Mouse (Mus musculus) hindbrain, embryonic 14.5 days (tissue): Measurements from ENCODE around the gene Papolb. TPM values are rescaled to one million over a fixed set of nuclear protein-coding genes. Genes with fewer than 3 reads are reported as not detected.

Source experiments
- ATAC-seq: fragments of 200-750 bp; cut with Nextera tagmentation; 2 replicates; pipeline ENCODE4 v1.8.0; 2017; ENCODE audit warnings: moderate number of reproducible peaks, mild to moderate bottlenecking, moderate TSS enrichment, moderate library complexity; ENCODE audit not compliant: low FRiP score
- DNase-seq: peaks from one replicate; pipeline ENCODE4 v3.0.0-alpha.2; 2015; ENCODE audit warnings: low spot score
- H3K27ac ChIP-seq: fragments of 300-500 bp; sonication (generic); 2 replicates; pipeline ENCODE4 v1.5.1; 2014; ENCODE audit warnings: mild to moderate bottlenecking, moderate library complexity
- H3K27me3 ChIP-seq: fragments of 300-500 bp; sonication (generic); 2 replicates; pipeline ENCODE4 v1.6.1; 2014; ENCODE audit warnings: mild to moderate bottlenecking, low read length, mixed read lengths; ENCODE audit not compliant: control insufficient read depth, insufficient read depth
- H3K36me3 ChIP-seq: fragments of 300-500 bp; sonication (generic); replicated peaks from 2 replicates; pipeline ENCODE4 v1.6.1; 2014; ENCODE audit not compliant: control insufficient read depth, insufficient read depth
- H3K4me1 ChIP-seq: fragments of 300-500 bp; sonication (generic); replicated peaks from 2 replicates; pipeline ENCODE4 v1.6.1; 2014; ENCODE audit warnings: antibody characterized with exemption, low read length, mixed read lengths; ENCODE audit not compliant: control insufficient read depth, insufficient read depth
- H3K4me2 ChIP-seq: fragments of 300-500 bp; sonication (generic); replicated peaks from 2 replicates; pipeline ENCODE4 v1.6.1; 2014; ENCODE audit warnings: mild to moderate bottlenecking, moderate library complexity
- H3K4me3 ChIP-seq: fragments of 300-500 bp; sonication (generic); replicated peaks from 2 replicates; pipeline ENCODE4 v1.5.1; 2014; ENCODE audit warnings: mild to moderate bottlenecking, low read length
- H3K9ac ChIP-seq: fragments of 300-500 bp; sonication (generic); 2 replicates; pipeline ENCODE4 v1.6.1; 2014
- H3K9me3 ChIP-seq: fragments of 300-500 bp; sonication (generic); 2 replicates; pipeline ENCODE4 v1.6.1; 2016; ENCODE audit warnings: low read length; ENCODE audit not compliant: control insufficient read depth
- whole genome bisulfite sequencing: fragments of 180-500 bp; shearing (Covaris S2); extraction: QIAGEN DNeasy Blood & Tissue Kit; methylation state at CpG from one replicate; pipeline ENCODE4 v1.1.7; 2014; 5-methylcytosine and 5-hydroxymethylcytosine counted together
- polyA plus RNA-seq: library from polyadenylated mRNA; unstranded; fragments of >200 nt; fragmentation: Nextera tagmentation; extraction: Ambion mirVana; gene quantifications from 2 replicates; pipeline ENCODE4 v1.2.1, GENCODE M21; 2014

Gene Papolb
- polyA plus RNA-seq, 1 experiment from 2014 or later = 0.25 TPM

GRCm38 (mm10) chr5:142550706-142551652, 21.1 kb upstream of the Papolb start, which contains the start of gene Radil:
Gene Radil, minus strand, starts transcription at chr5:142551098.
- Histone ChIP-seq H3K27me3 (no peaks in the 10 kb centered on the region), H3K9me3 (no peaks in the 10 kb centered on the region), H3K36me3 (no peaks in the 10 kb centered on the region), H3K4me2 (peak within 1 kb of the TSS; percentile 82), H3K4me3 (peak within 1 kb of the TSS; percentile 49), H3K9ac (peak within 1 kb of the TSS; percentile 64), H3K27ac (peak within 1 kb of the TSS; percentile 60), H3K4me1 (peaks cover 9% of the 10 kb centered on the region; the same call in 1 of the 2 replicates)
- DNase-seq (peak; percentile 97), ATAC-seq (peak; percentile 93)
- 3% methylated on average over 68 of the region's 80 CpGs for WGBS

GRCm38 (mm10) chr5:142549961-142550705, 20.3 kb upstream of the Papolb start:
- Histone ChIP-seq H3K9me3 (no peaks in the 10 kb centered on the region), H3K9ac (peak overlapping the region; percentile 64), H3K27me3 (no peaks in the 10 kb centered on the region), H3K4me1 (peaks cover 9% of the 10 kb centered on the region; the same call in 1 of the 2 replicates), H3K4me2 (peak overlapping the region; percentile 82), H3K27ac (peak overlapping the region; percentile 60; the same call in 1 of the 2 replicates), H3K36me3 (no peaks in the 10 kb centered on the region), H3K4me3 (peak overlapping the region; percentile 49)
- under 1% methylated on average over 31 of the region's 31 CpGs for WGBS
- ATAC-seq = peak; percentile 14
- DNase-seq = peak; percentile 55

- Histone ChIP-seq H3K4me2 (peak overlapping the region; percentile 82), H3K27me3 (no peaks in the 10 kb centered on the region), H3K9ac (0 out of 2 replicates have a peak overlapping the region, but pooled peaks have one; percentile 64), H3K36me3 (no peaks in the 10 kb centered on the region), H3K4me3 (0 out of 2 replicates have a peak overlapping the region, but pooled peaks have one; percentile 49), H3K27ac (no peak overlapping the region), H3K4me1 (peaks cover 9% of the 10 kb centered on the region; the same call in 1 of the 2 replicates), H3K9me3 (no peaks in the 10 kb centered on the region)
- ATAC-seq (no peak), DNase-seq (no peak)
- WGBS = 45% methylated on average over 9 of the region's 9 CpGs
Measured at GRCm38 (mm10) chr5:142549441-142549840, 19.6 kb upstream of the Papolb start.

GRCm38 (mm10) chr5:142547066-142547465, 17.2 kb upstream of the Papolb start:
- peaks cover 9% of the 10 kb centered on the region; the same call in 1 of the 2 replicates for H3K4me1 ChIP-seq
- no peaks in the 10 kb centered on the region for H3K27me3 ChIP-seq
- H3K4me2 ChIP-seq = no peak overlapping the region
- DNase-seq (no peak), ATAC-seq (no peak)
- H3K36me3 ChIP-seq = 0 out of 2 replicates have a peak, but pooled peaks cover 8% of the 10 kb centered on the region
- no peaks in the 10 kb centered on the region for H3K9me3 ChIP-seq
- no peak overlapping the region for H3K4me3 ChIP-seq
- H3K27ac ChIP-seq = no peak overlapping the region
- no peak overlapping the region for H3K9ac ChIP-seq
- 74% methylated on average over 3 of the region's 3 CpGs for WGBS

- Histone ChIP-seq H3K9ac (no peak overlapping the region), H3K27me3 (no peaks in the 10 kb centered on the region), H3K9me3 (no peaks in the 10 kb centered on the region), H3K27ac (no peak overlapping the region), H3K4me1 (peaks cover 9% of the 10 kb centered on the region; the same call in 1 of the 2 replicates), H3K36me3 (0 out of 2 replicates have a peak, but pooled peaks cover 8% of the 10 kb centered on the region), H3K4me2 (no peak overlapping the region), H3K4me3 (no peak overlapping the region)
- DNase-seq (no peak), ATAC-seq (no peak)
- 5% methylated on average over 5 of the region's 5 CpGs for WGBS
Measured at GRCm38 (mm10) chr5:142546344-142546743, 16.5 kb upstream of the Papolb start.

- 88% methylated on average over 5 of the region's 5 CpGs for WGBS
- H3K4me2 ChIP-seq = no peak overlapping the region
- H3K36me3 ChIP-seq = 0 out of 2 replicates have a peak, but pooled peaks cover 8% of the 10 kb centered on the region
- DNase-seq = no peak
- H3K9me3 ChIP-seq = no peaks in the 10 kb centered on the region
- H3K27me3 ChIP-seq = no peaks in the 10 kb centered on the region
- no peak overlapping the region for H3K9ac ChIP-seq
- peaks cover 9% of the 10 kb centered on the region; the same call in 1 of the 2 replicates for H3K4me1 ChIP-seq
- ATAC-seq = no peak
- no peak overlapping the region for H3K27ac ChIP-seq
- no peak overlapping the region for H3K4me3 ChIP-seq
Measured at GRCm38 (mm10) chr5:142545014-142545795, 15.3 kb upstream of the Papolb start.

GRCm38 (mm10) chr5:142537286-142537685, 7.4 kb upstream of the Papolb start:
- no peak for DNase-seq
- WGBS = 91% methylated on average over 3 of the region's 3 CpGs
- no peaks in the 10 kb centered on the region for H3K9me3 ChIP-seq

GRCm38 (mm10) chr5:142535388-142535787, 5.5 kb upstream of the Papolb start:
- Histone ChIP-seq H3K4me1 (no peaks in the 10 kb centered on the region), H3K27ac (no peak overlapping the region), H3K4me3 (no peak overlapping the region), H3K27me3 (0 out of 2 replicates have a peak, but pooled peaks cover 5% of the 10 kb centered on the region), H3K9ac (no peak overlapping the region), H3K4me2 (no peak overlapping the region), H3K9me3 (no peaks in the 10 kb centered on the region), H3K36me3 (no peaks in the 10 kb centered on the region)
- WGBS = 90% methylated on average over 4 of the region's 4 CpGs
- DNase-seq (no peak), ATAC-seq (no peak)

More at GRCm38 (mm10) chr5:142537286-142537685, 7.4 kb upstream of the Papolb start:
- H3K4me2 ChIP-seq = no peak overlapping the region
- no peak overlapping the region for H3K9ac ChIP-seq
- ATAC-seq = no peak
- H3K27ac ChIP-seq = no peak overlapping the region
- H3K4me3 ChIP-seq = no peak overlapping the region
- no peaks in the 10 kb centered on the region for H3K36me3 ChIP-seq
- no peaks in the 10 kb centered on the region for H3K4me1 ChIP-seq
- no peaks in the 10 kb centered on the region for H3K27me3 ChIP-seq
